Mouse (Mus musculus) embryonic stem cell, embryonic (primary cell): ENCODE results near the gene 4930412O13Rik.

Experiments
- CTCF ChIA-PET, 4 experiments: fragments of 300-600 bp in 2 of 4; fragments of 350-600 bp in 2 of 4; sonication (Branson Sonifier 250); formaldehyde crosslinking; loops; one replicate each; lab custom pipeline; 2022; ENCODE audit warnings: inconsistent platforms in 2 of 4; lab: Charles Lee
- POLR2A ChIA-PET, 4 experiments: fragments of 300-600 bp in 2 of 4; fragments of 350-600 bp in 2 of 4; sonication (Branson Sonifier 250); formaldehyde crosslinking; loops; one replicate each; lab custom pipeline; 2022; ENCODE audit warnings: antibody characterized with exemption in 4 of 4, inconsistent platforms in 1 of 4; lab: Charles Lee

The 4930412O13Rik gene

GRCm38 (mm10) chr2:9881051-9881591, at the start of gene 4930412O13Rik:
Gene 4930412O13Rik (plus strand): TSS chr2:9881252.
- CTCF ChIA-PET: interaction anchor here in 2 of 4 experiments (0.6 to 1.0 kb wide), 4 partner anchors 18 to 1621 kb away, joined by 3 to 5 read pairs (median 4); no protein-coding TSS in a partner anchor
- POLR2A ChIA-PET: interaction anchor here in 1 of 4 experiments (0.8 to 1.0 kb wide), 2 partner anchors 12 to 197 kb away, joined by 4 read pairs; no protein-coding TSS in a partner anchor

GRCm38 (mm10) chr2:9833712-9834111, 47.3 kb upstream of the 4930412O13Rik start:
- CTCF ChIA-PET: interaction anchor here in 1 of 4 experiments (0.6 kb wide), 1 partner anchor 29 kb away, joined by 4 read pairs; no protein-coding TSS in a partner anchor
- POLR2A ChIA-PET: interaction anchor here in 1 of 4 experiments (0.6 kb wide), 1 partner anchor 114 kb away, joined by 3 read pairs; no protein-coding TSS in a partner anchor

GRCm38 (mm10) chr2:9835195-9835594, 45.9 kb upstream of the 4930412O13Rik start:
- ChIA-PET POLR2A (interaction anchor here in 2 of 4 experiments (0.9 kb wide), 2 partner anchors 18 to 151 kb away, joined by 3 read pairs; no protein-coding TSS in a partner anchor), CTCF (no interaction called here)

- CTCF ChIA-PET: no interaction called here
Measured at GRCm38 (mm10) chr2:9852851-9853576, 28.0 kb upstream of the 4930412O13Rik start.

GRCm38 (mm10) chr2:9855861-9856260, 25.2 kb upstream of the 4930412O13Rik start:
- ChIA-PET CTCF (no interaction called here), POLR2A (interaction anchor here in 1 of 4 experiments (0.9 to 2.0 kb wide), 4 partner anchors 9 to 50 kb away, joined by 3 to 6 read pairs (median 4); no protein-coding TSS in a partner anchor)

More at GRCm38 (mm10) chr2:9852851-9853576, 28.0 kb upstream of the 4930412O13Rik start:
- POLR2A ChIA-PET: interaction anchor here in 2 of 4 experiments (0.6 to 1.0 kb wide), 3 partner anchors 21 to 215 kb away, joined by 3 read pairs; no protein-coding TSS in a partner anchor

- ChIA-PET CTCF (interaction anchor here in 2 of 4 experiments (0.6 to 1.1 kb wide), 3 partner anchors 19 to 954 kb away, joined by 4 to 5 read pairs (median 4); no protein-coding TSS in a partner anchor), POLR2A (interaction anchor here in 2 of 4 experiments (0.6 to 0.8 kb wide), 6 partner anchors 11 to 1278 kb away, joined by 3 to 5 read pairs (median 4); no protein-coding TSS in a partner anchor)
Measured at GRCm38 (mm10) chr2:9860698-9861097, 20.4 kb upstream of the 4930412O13Rik start.

- CTCF ChIA-PET: interaction anchor here in 1 of 4 experiments (0.6 kb wide), 1 partner anchor 16 kb away, joined by 3 read pairs; no protein-coding TSS in a partner anchor
- POLR2A ChIA-PET: interaction anchor here in 2 of 4 experiments (0.6 to 1.4 kb wide), 7 partner anchors 11 to 490 kb away, joined by 3 to 11 read pairs (median 6); no protein-coding TSS in a partner anchor
Measured at GRCm38 (mm10) chr2:9867092-9867825, 13.8 kb upstream of the 4930412O13Rik start.

GRCm38 (mm10) chr2:9871141-9871716, 9.8 kb upstream of the 4930412O13Rik start:
- CTCF ChIA-PET: no interaction called here
- POLR2A ChIA-PET: interaction anchor here in 1 of 4 experiments (0.5 kb wide), 1 partner anchor 117 kb away, joined by 3 read pairs; no protein-coding TSS in a partner anchor

- CTCF ChIA-PET: no interaction called here
- POLR2A ChIA-PET: no interaction called here
Measured at GRCm38 (mm10) chr2:9871798-9872197, 9.3 kb upstream of the 4930412O13Rik start.

GRCm38 (mm10) chr2:9872682-9873081, 8.4 kb upstream of the 4930412O13Rik start:
- POLR2A ChIA-PET: interaction anchor here in 1 of 4 experiments (0.6 kb wide), 1 partner anchor 22 kb away, joined by 5 read pairs; no protein-coding TSS in a partner anchor
- CTCF ChIA-PET: no interaction called here

GRCm38 (mm10) chr2:9873757-9874156, 7.3 kb upstream of the 4930412O13Rik start:
- POLR2A ChIA-PET: interaction anchor here in 2 of 4 experiments (1.0 to 2.8 kb wide), 5 partner anchors 10 to 33 kb away, joined by 3 to 9 read pairs (median 4); partner anchors contain the start of genes 9230102O04Rik (in 1 of the 2) and Gata3 (in 1 of the 2)

GRCm38 (mm10) chr2:9874467-9875219, 6.4 kb upstream of the 4930412O13Rik start:
- POLR2A ChIA-PET: interaction anchor here in 2 of 4 experiments (0.8 to 2.8 kb wide), 7 partner anchors 9 to 206 kb away, joined by 3 to 9 read pairs (median 3); partner anchors contain the start of genes 9230102O04Rik (in 1 of the 2), Atp5c1 (in 1 of the 2), Gata3 (in 1 of the 2) and Kin (in 1 of the 2)
- CTCF ChIA-PET: interaction anchor here in 2 of 4 experiments (0.5 to 1.1 kb wide), 2 partner anchors 161 kb away, joined by 3 to 4 read pairs; no protein-coding TSS in a partner anchor

More at GRCm38 (mm10) chr2:9873757-9874156, 7.3 kb upstream of the 4930412O13Rik start:
- CTCF ChIA-PET: interaction anchor here in 1 of 4 experiments (0.5 kb wide), 1 partner anchor 162 kb away, joined by 3 read pairs; no protein-coding TSS in a partner anchor

- ChIA-PET CTCF (interaction anchor here in 1 of 4 experiments (1.1 kb wide), 1 partner anchor 161 kb away, joined by 4 read pairs; no protein-coding TSS in a partner anchor), POLR2A (interaction anchor here in 2 of 4 experiments (0.8 to 2.8 kb wide), 4 partner anchors 9 to 205 kb away, joined by 3 to 9 read pairs (median 4); partner anchors contain the start of genes Atp5c1 (in 1 of the 2) and Kin (in 1 of the 2))
Measured at GRCm38 (mm10) chr2:9875220-9875619, 5.8 kb upstream of the 4930412O13Rik start.

GRCm38 (mm10) chr2:9875676-9876357, 5.2 kb upstream of the 4930412O13Rik start:
- POLR2A ChIA-PET: interaction anchor here in 2 of 4 experiments (0.6 to 2.8 kb wide), 4 partner anchors 8 to 173 kb away, joined by 3 to 9 read pairs (median 4); no protein-coding TSS in a partner anchor
- CTCF ChIA-PET: no interaction called here

- ChIA-PET CTCF (no interaction called here), POLR2A (interaction anchor here in 1 of 4 experiments (0.6 to 3.9 kb wide), 2 partner anchors 13 kb away, joined by 3 to 23 read pairs; partner anchors contain the start of genes 9230102O04Rik and Gata3)
Measured at GRCm38 (mm10) chr2:9876621-9877325, 4.3 kb upstream of the 4930412O13Rik start.
